Mouse (Mus musculus) layer of hippocampus, adult 2 months (tissue): ENCODE data around the gene Gm340. TPM values are rescaled to one million over a fixed set of nuclear protein-coding genes. Genes with fewer than 3 reads are reported as not detected.

ENCODE experiments used
- DNase-seq, 2 experiments: peaks; one replicate each; pipeline ENCODE4 v3.0.0; 2022; ENCODE audit warnings: low spot score in 2 of 2
- H3K27ac ChIP-seq: fragments of 200-600 bp; 2 replicates; pipeline ENCODE4 v1.8.1; 2022
- H3K4me3 ChIP-seq: fragments of 200-600 bp; 2 replicates; pipeline ENCODE4 v1.8.1; 2022; ENCODE audit warnings: mild to moderate bottlenecking
- CTCF ChIP-seq: fragments of 200-600 bp; conservative IDR thresholded peaks from 2 replicates; pipeline ENCODE4 v1.8.1; 2022; ENCODE audit warnings: antibody characterized with exemption, mild to moderate bottlenecking, moderate library complexity
- microRNA-seq, 2 experiments: library from miRNA; unstranded; fragments of <30 nt; microRNA quantifications; one replicate each; pipeline ENCODE4 v1.2.0; 2021
- total RNA-seq, 2 experiments: library from RNA; stranded (reverse); gene quantifications; 2 replicates each; pipeline ENCODE4 v1.2.3; 2021

Gene Gm340
- total RNA-seq, 2 experiments from 2014 or later: 12.5 to 14.0 TPM

GRCm38 (mm10) chr19:41618153-41618657 lies 36.0 kb downstream of the Gm340 start:
- no peak for TF ChIP-seq CTCF
- DNase-seq: no peak
- Histone ChIP-seq H3K4me3 (no peak overlapping the region), H3K27ac (peak overlapping the region; percentile 14; the same call in 1 of the 2 replicates)

DNA sequence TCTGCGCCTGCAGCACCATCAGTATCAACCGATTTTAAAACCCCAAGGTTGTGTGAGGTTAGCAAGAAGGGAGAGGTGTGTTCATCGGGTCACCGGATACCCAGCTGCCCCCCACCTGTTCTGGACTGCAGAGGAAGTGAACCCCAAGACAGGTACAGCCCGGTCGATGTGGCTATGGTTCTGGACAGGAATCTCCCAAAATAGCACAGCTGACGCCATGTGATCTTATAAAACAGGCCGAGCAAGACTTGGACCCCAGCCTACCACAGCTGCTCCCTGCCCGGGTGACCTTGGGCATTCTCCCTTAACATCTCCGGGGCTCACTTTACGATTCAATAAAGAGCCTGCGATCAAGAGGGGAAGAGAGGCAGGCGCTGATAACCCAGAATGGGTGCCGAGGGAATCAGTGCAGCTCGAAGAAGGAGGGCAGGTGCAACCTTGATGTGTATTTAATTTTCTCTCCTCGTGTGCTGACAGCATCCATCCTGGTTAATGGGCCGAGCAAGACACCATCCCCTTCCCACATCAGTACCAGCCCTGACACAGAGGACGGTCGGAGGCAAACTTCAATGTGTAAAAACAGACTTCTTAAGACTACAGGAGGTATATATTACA lies 36.7 kb downstream of the Gm340 start:
- H3K27ac ChIP-seq: peak overlapping the region; percentile 14; the same call in 1 of the 2 replicates
- TF ChIP-seq CTCF: no peak
- no peak for DNase-seq
- H3K4me3 ChIP-seq: no peak overlapping the region

DNA sequence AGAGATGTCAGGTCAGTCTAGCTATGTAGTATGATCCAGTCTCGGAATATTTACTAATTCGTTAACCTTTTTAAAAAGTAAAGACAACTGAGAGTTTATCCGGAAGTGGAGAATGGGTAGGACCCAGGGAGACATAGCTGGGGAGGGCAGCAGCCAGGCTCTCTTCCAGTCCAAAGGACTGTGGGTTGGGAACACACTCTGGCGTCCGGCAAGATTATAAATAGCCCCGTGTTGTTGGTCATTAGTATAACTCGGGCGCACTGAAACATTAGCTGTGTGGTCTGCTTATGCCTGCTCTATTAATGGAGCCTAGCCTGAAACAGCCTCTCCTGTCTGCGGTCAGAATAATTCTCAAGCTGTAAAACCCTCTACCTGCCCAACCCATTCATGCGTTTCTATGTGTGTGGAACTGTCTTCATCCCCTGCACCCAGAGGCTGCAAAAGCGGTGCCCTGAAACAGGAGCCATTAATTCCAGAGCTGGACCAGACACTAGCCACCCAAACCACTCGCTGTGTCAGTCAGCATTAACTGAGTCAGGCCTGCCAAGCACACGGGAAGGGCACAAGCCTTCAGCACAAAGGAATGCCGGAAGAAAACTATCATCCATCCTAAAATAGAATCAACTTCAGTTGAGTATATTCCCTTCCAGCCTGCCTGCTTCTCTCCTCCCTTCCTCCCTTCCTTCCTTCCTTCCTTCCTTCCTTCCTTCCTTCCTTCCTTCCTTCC lies 38.4 kb downstream of the Gm340 start:
- Histone ChIP-seq H3K4me3 (no peak overlapping the region), H3K27ac (no peak overlapping the region)
- DNase-seq: no peak
- no peak for TF ChIP-seq CTCF

DNA sequence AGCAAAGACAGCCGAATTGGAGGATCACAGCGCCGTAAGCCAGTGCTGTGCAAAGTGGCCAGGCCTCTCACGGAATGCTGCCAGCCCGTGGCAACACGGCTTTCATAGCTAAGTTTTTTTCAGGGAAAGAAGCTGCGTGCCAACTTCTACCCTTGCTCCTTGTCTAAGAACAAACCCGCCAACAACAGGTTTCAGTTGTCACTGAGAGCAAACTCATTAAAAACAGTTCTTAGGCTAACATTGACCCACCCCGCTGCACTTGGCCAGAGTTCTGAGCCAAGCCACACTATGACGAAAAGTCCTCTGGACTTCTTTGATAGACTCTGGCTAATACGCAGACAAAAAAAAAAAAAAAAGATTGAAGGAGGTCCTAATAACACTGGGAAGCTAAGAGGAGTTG lies 46.8 kb downstream of the Gm340 start:
- Histone ChIP-seq H3K27ac (no peak overlapping the region), H3K4me3 (no peak overlapping the region)
- no peak for DNase-seq
- TF ChIP-seq CTCF: no peak

DNA sequence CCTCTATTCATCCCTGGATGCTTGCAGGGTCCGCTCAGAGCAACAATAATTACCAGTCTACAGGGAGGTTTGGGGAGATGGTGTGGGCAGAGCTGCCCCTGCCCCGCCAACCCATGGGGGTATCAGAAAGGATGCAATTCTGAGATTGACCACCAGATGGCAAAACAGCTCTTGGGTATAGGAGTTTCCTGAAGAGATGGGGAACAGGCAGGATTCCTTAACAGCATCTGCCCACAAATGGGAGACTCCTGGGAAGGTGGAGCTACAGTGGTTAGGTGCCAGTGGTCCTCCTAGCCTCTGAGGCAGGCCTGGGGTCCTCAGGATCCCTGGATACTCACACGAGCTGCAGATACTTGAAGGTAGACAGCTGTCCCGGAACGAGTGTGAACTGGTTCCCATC lies 47.4 kb downstream of the Gm340 start:
- Histone ChIP-seq H3K4me3 (no peak overlapping the region), H3K27ac (no peak overlapping the region)
- TF ChIP-seq CTCF: peak; percentile 92
- DNase-seq: peak; percentile 41 to 77

- no peak for DNase-seq
- Histone ChIP-seq H3K27ac (no peak overlapping the region), H3K4me3 (no peak overlapping the region)
- no peak for TF ChIP-seq CTCF
Observed at GRCm38 (mm10) chr19:41634099-41634498, 51.9 kb downstream of the Gm340 start.

GRCm38 (mm10) chr19:41634999-41635398 lies 52.8 kb downstream of the Gm340 start:
- Histone ChIP-seq H3K4me3 (no peak overlapping the region), H3K27ac (no peak overlapping the region)
- TF ChIP-seq CTCF: no peak
- no peak for DNase-seq

Small RNAs within 50 kb of the gene (microRNA-seq; reads per million reads assigned to microRNA genes)
- gene Mir8091: 0 reads per million in 2 experiments

Other genes with a start within 250 kb of the Gm340 start
- 1 to 10 TPM; 2.0 to 2.1 TPM for gene Pik3ap1, start 197.3 kb upstream of the Gm340 start, total RNA-seq
- 10 to 100 TPM; 17.1 to 20.9 TPM for gene Lcor, start 99.7 kb upstream of the Gm340 start, total RNA-seq
- gene Slit1, start 161.3 kb downstream of the Gm340 start, total RNA-seq: 100 to 1,000 TPM; 232 to 244 TPM
- 1 to 10 TPM; 2.2 to 2.5 TPM for gene Arhgap19, start 219.7 kb downstream of the Gm340 start, total RNA-seq
- 10 to 100 TPM; 22.0 to 27.1 TPM for gene Frat1, start 247.6 kb downstream of the Gm340 start, total RNA-seq